Mouse (Mus musculus) spleen, postnatal 4 days (tissue): ENCODE results near the gene Yaf2.
"Not testable (repeated sequence)": the region's sequence is repeated elsewhere in the genome, so short reads cannot be mapped to it uniquely, and the experiment has no call there.

Experiments
- DNase-seq, 2 experiments: peaks; one replicate each; pipeline ENCODE4 v3.0.0; 2022; ENCODE audit warnings: low spot score in 2 of 2

Gene Yaf2

GRCm38 (mm10) chr15:93336925-93337761, at the start of gene Yaf2:
Yaf2 (minus strand) TSS chr15:93336935.
- peak; percentile 84 to 92 for DNase-seq

- no peak for DNase-seq
These were observed 44.6 kb upstream of the Yaf2 start for GRCm38 (mm10) chr15:93381337-93381736.

GRCm38 (mm10) chr15:93379177-93379576, 42.4 kb upstream of the Yaf2 start:
- no peak for DNase-seq

GRCm38 (mm10) chr15:93375696-93376095, 39.0 kb upstream of the Yaf2 start:
- DNase-seq: no peak

GRCm38 (mm10) chr15:93372525-93373119, 35.9 kb upstream of the Yaf2 start:
- not testable (repeated sequence) for DNase-seq

GRCm38 (mm10) chr15:93371838-93372237, 35.1 kb upstream of the Yaf2 start:
- DNase-seq: no peak

GRCm38 (mm10) chr15:93368558-93368957, 31.8 kb upstream of the Yaf2 start:
- DNase-seq: no peak

- DNase-seq: no peak
These were observed 28.8 kb upstream of the Yaf2 start for GRCm38 (mm10) chr15:93365561-93365960.

GRCm38 (mm10) chr15:93358346-93359095, 21.8 kb upstream of the Yaf2 start:
- no peak for DNase-seq

- no peak for DNase-seq
These were observed 4.1 kb upstream of the Yaf2 start for GRCm38 (mm10) chr15:93340630-93341379.

GRCm38 (mm10) chr15:93336658-93336924, 144 bp downstream of the Yaf2 start:
- no peak for DNase-seq

GRCm38 (mm10) chr15:93335821-93336657, 696 bp downstream of the Yaf2 start:
- peak; percentile 27 to 76 for DNase-seq

- DNase-seq: no peak
These were observed 5.5 kb downstream of the Yaf2 start for GRCm38 (mm10) chr15:93331256-93331655.

- no peak for DNase-seq
These were observed 9.5 kb downstream of the Yaf2 start for GRCm38 (mm10) chr15:93327235-93327634.

GRCm38 (mm10) chr15:93326651-93327050, 10.1 kb downstream of the Yaf2 start:
- DNase-seq: no peak

GRCm38 (mm10) chr15:93325360-93325759, 11.4 kb downstream of the Yaf2 start:
- no peak for DNase-seq

- DNase-seq: no peak
These were observed 18.0 kb downstream of the Yaf2 start for GRCm38 (mm10) chr15:93318781-93319180.

- DNase-seq: not testable (repeated sequence)
These were observed 26.4 kb downstream of the Yaf2 start for GRCm38 (mm10) chr15:93310304-93310703.

GRCm38 (mm10) chr15:93298197-93298596, 38.5 kb downstream of the Yaf2 start:
- DNase-seq: no peak

GRCm38 (mm10) chr15:93294483-93294882, 42.3 kb downstream of the Yaf2 start:
- DNase-seq: no peak

- DNase-seq: no peak
These were observed 48.4 kb downstream of the Yaf2 start for GRCm38 (mm10) chr15:93288321-93288720.
